Mouse (Mus musculus): ENCODE data around the gene 4930519P11Rik.

Gene 4930519P11Rik

GRCm38 (mm10) chr2:154583906-154584872 lies 29.0 kb downstream of the 4930519P11Rik start:
- DNase-seq (ENCODE audit: low spot score) = no peak

GRCm38 (mm10) chr2:154581421-154581820 lies 31.8 kb downstream of the 4930519P11Rik start:
- DNase-seq (ENCODE audit: low spot score) = no peak

- no peak for DNase-seq (ENCODE audit: low spot score)
Observed at GRCm38 (mm10) chr2:154580586-154580985, 32.7 kb downstream of the 4930519P11Rik start.

- no peak for DNase-seq (ENCODE audit: low spot score)
Observed at GRCm38 (mm10) chr2:154577744-154578067, 35.5 kb downstream of the 4930519P11Rik start.

- DNase-seq (ENCODE audit: low spot score) = no peak
Observed at GRCm38 (mm10) chr2:154576876-154577743, 36.1 kb downstream of the 4930519P11Rik start.

- DNase-seq (ENCODE audit: low spot score) = no peak
Observed at GRCm38 (mm10) chr2:154574271-154574670, 39.0 kb downstream of the 4930519P11Rik start.

- DNase-seq (ENCODE audit: low spot score) = no peak
Observed at GRCm38 (mm10) chr2:154572996-154573395, 40.2 kb downstream of the 4930519P11Rik start.

- no peak for DNase-seq (ENCODE audit: low spot score)
Observed at GRCm38 (mm10) chr2:154571976-154572375, 41.3 kb downstream of the 4930519P11Rik start.

- no peak for DNase-seq (ENCODE audit: low spot score)
Observed at GRCm38 (mm10) chr2:154571266-154571665, 42.0 kb downstream of the 4930519P11Rik start.

- no peak for DNase-seq (ENCODE audit: low spot score)
Observed at GRCm38 (mm10) chr2:154570666-154571065, 42.6 kb downstream of the 4930519P11Rik start.

- peak; percentile 79 for DNase-seq (ENCODE audit: low spot score)
Observed at GRCm38 (mm10) chr2:154569836-154570286, 43.4 kb downstream of the 4930519P11Rik start, which contains the start of gene E2f1. Gene E2f1, minus strand, starts transcription at chr2:154569892.

GRCm38 (mm10) chr2:154569071-154569748 lies 44.0 kb downstream of the 4930519P11Rik start:
- DNase-seq (ENCODE audit: low spot score) = no peak

- DNase-seq (ENCODE audit: low spot score) = no peak
Observed at GRCm38 (mm10) chr2:154568329-154569070, 44.7 kb downstream of the 4930519P11Rik start.

GRCm38 (mm10) chr2:154567766-154568165 lies 45.5 kb downstream of the 4930519P11Rik start:
- DNase-seq (ENCODE audit: low spot score) = no peak

GRCm38 (mm10) chr2:154566641-154567040 lies 46.6 kb downstream of the 4930519P11Rik start:
- DNase-seq (ENCODE audit: low spot score) = no peak

- DNase-seq (ENCODE audit: low spot score) = no peak
Observed at GRCm38 (mm10) chr2:154565562-154565961, 47.7 kb downstream of the 4930519P11Rik start.

GRCm38 (mm10) chr2:154563612-154564170 lies 49.5 kb downstream of the 4930519P11Rik start:
- DNase-seq (ENCODE audit: low spot score) = no peak
